Mouse (Mus musculus) G1E-ER4 (cell line): ENCODE data around the gene AW011738. TPM values are rescaled to one million over a fixed set of nuclear protein-coding genes. Genes with fewer than 3 reads are reported as not detected.

Experiments
- GATA1 ChIP-seq: IDR thresholded peaks from one replicate; pipeline ENCODE4 v1.8.0; 2012; ENCODE audit warnings: low read length, inconsistent platforms
- polyA plus RNA-seq: library from polyadenylated mRNA; stranded (reverse); fragments of >175 nt; gene quantifications from 2 replicates; pipeline ENCODE4 v1.2.3, GENCODE M21; 2012

Gene AW011738
- polyA plus RNA-seq, 1 experiment = not detected

- no peak for TF ChIP-seq GATA1
Observed at GRCm38 (mm10) chr4:156254361-156255077, 51.4 kb downstream of the AW011738 start.

Other genes with a start within 250 kb of the AW011738 start
- 78.3 and 111 TPM in 2 replicates for gene C1qtnf12, start 241.0 kb upstream of the AW011738 start, polyA plus RNA-seq
- 6.0 and 6.1 TPM in 2 replicates for gene B3galt6, start 210.7 kb upstream of the AW011738 start, polyA plus RNA-seq
- gene Sdf4, start 210.4 kb upstream of the AW011738 start, polyA plus RNA-seq = 44.4 and 58.7 TPM in 2 replicates
- gene Tnfrsf4, start 189.5 kb upstream of the AW011738 start, polyA plus RNA-seq = 0.60 and 2.3 TPM in 2 replicates
- gene Tnfrsf18, start 177.1 kb upstream of the AW011738 start, polyA plus RNA-seq = 0.10 and 0.16 TPM in 2 replicates
- gene Ttll10, start 143.9 kb upstream of the AW011738 start, polyA plus RNA-seq = not detected in 2 replicates
- 9.5 and 12.0 TPM in 2 replicates for gene 9430015G10Rik, start 93.3 kb upstream of the AW011738 start, polyA plus RNA-seq
- 0.17 and 0.23 TPM in 2 replicates for gene Rnf223, start 72.8 kb upstream of the AW011738 start, polyA plus RNA-seq
- gene Agrn, start 5.8 kb upstream of the AW011738 start, polyA plus RNA-seq = 0.23 and 0.39 TPM in 2 replicates
- gene Isg15, start 2.5 kb upstream of the AW011738 start, polyA plus RNA-seq = not detected in 2 replicates
- not detected in 2 replicates for gene Perm1, start 12.6 kb downstream of the AW011738 start, polyA plus RNA-seq
- 7.6 and 12.9 TPM in 2 replicates for gene Plekhn1, start 31.6 kb downstream of the AW011738 start, polyA plus RNA-seq
- 63.7 and 72.4 TPM in 2 replicates for gene Noc2l, start 32.7 kb downstream of the AW011738 start, polyA plus RNA-seq
- 0.02 and 0.03 TPM in 2 replicates for gene Samd11, start 52.4 kb downstream of the AW011738 start, polyA plus RNA-seq
- not detected in 2 replicates for gene Vmn2r-ps159, start 127.8 kb downstream of the AW011738 start, polyA plus RNA-seq